Mouse (Mus musculus) E14TG2a.4 (cell line): Measurements from ENCODE around the gene Nucb1.

Source experiments
- CTCF ChIP-seq: conservative IDR thresholded peaks from 2 replicates; pipeline ENCODE4 v1.5.1; 2014; ENCODE audit warnings: low read length
- NANOG ChIP-seq: IDR thresholded peaks from 2 replicates; pipeline ENCODE4 v1.6.1; 2014; ENCODE audit warnings: borderline replicate concordance, low read length, mixed read lengths
- POU5F1 ChIP-seq: IDR thresholded peaks from 2 replicates; pipeline ENCODE4 v1.6.1; 2014; ENCODE audit warnings: low read length, borderline replicate concordance

- peak; percentile 77 for TF ChIP-seq CTCF
- TF ChIP-seq NANOG: no peak
- no peak for TF ChIP-seq POU5F1
Measured at GRCm38 (mm10) chr7:45555787-45556186, 45.6 kb upstream of the Nucb1 start.
